Mouse (Mus musculus) adrenal gland, postnatal 14 days (tissue): ENCODE measurements around the gene Gphb5. TPM values are rescaled to one million over a fixed set of nuclear protein-coding genes. Genes with fewer than 3 reads are reported as not detected.

ENCODE experiments used
- DNase-seq: peaks from one replicate; pipeline ENCODE4 v3.0.0; 2021; ENCODE audit warnings: mixed read lengths
- total RNA-seq: library from RNA; stranded (reverse); gene quantifications from 2 replicates; pipeline ENCODE4 v1.2.3, GENCODE M21; 2021

Gene Gphb5
- total RNA-seq, 1 experiment from 2014 or later, result not detected

- DNase-seq, result no peak
Observed at GRCm38 (mm10) chr12:75391526-75391925, 25.1 kb downstream of the Gphb5 start.

DNA sequence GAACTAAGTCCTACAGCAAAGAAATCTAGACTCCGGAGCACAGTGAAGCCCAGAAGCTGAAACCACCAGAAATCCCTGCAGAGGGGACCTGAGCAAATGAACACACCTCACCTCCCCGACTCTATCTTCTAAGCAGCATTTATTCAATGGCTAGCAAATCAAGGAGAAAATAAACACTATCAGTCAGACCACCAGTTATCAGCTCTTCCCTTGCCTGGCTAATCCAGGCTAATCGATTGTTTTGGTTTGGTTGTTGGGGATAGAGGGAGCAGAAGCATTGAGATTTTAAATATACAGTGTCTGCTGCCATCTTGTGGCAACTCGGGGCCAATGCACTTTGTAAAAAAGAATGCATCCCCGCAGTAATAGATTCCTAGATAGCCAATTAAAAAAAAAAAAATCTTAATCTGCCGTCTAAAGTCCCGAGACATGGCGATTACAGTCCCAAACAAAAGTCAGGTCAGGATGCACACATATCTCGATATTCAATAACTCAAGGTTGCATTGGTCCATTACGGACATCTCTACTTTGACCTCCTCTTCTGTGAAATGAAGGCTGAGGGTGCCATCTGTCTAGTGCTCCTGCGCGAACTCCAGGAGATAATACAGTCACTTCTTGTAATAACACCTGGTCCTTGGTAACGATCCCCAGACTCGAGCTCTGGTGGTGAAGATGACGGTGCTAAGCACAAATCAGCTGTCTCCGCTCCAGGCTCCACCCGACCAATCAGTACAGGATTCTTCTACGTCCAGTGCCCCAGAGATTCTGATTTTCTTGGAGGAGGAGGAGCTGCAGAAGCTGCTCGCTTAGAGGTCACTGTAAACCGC, 27.1 kb downstream of the Gphb5 start:
- peak; percentile 48 for DNase-seq

DNA sequence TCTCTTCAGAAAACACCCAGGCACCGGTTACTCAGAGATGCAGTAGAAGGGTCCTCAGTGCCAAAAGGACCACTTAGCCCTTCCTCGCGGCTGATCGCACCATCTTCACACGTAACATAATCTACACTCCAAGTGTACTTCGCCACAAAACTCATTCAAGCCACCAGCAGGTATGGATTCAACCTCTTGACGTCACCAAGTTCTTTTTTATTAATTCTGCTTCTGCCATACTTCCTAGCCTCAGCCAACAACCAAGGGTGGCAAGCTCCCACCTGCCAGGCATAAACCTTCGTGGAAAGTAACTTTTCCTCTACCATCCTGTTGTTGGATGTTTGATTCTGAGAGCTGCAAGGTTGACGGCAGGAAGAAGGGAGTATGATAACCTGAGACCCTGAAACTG, 28.1 kb downstream of the Gphb5 start:
- no peak for DNase-seq

GRCm38 (mm10) chr12:75387846-75388245, 28.7 kb downstream of the Gphb5 start:
- no peak for DNase-seq

DNA sequence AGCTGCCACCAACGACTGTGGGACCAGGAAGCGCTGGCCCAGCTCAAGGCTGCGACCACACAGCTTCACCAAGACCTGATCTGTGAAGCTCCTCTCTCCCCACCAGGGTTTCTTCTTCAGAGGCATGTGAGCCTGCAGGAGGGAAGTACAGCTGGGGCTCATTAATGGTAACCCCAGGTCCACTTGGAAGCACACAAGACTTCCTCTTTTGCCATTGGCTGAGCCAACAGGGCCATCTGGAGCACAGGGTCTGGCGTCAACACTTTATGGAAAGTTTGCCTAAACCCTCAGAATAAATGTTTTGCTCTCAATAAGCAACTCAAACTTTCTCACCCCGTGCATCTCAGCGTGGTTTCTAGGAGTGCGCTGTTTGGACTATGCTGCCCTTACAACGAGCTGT, 29.4 kb downstream of the Gphb5 start:
- no peak for DNase-seq

DNA sequence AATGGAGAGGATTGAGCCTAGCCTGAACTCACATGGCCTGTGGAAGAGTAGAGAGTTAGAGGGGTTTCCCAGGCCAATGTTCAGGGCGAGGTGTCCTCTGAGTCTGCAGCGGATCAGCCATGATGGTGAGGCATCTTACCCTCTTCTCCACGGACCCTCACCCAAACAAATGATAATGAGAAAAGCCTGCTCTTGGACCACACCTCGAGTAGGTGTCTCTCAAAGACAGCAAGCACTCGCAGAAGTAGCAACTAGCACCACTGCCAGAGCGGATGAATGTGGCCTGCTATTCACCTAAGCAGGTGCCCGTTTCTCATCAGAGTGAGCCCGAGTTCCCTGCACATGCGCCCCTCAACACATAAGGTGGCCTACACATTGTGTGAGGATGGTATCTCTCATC, 29.9 kb downstream of the Gphb5 start:
- DNase-seq, result no peak

DNA sequence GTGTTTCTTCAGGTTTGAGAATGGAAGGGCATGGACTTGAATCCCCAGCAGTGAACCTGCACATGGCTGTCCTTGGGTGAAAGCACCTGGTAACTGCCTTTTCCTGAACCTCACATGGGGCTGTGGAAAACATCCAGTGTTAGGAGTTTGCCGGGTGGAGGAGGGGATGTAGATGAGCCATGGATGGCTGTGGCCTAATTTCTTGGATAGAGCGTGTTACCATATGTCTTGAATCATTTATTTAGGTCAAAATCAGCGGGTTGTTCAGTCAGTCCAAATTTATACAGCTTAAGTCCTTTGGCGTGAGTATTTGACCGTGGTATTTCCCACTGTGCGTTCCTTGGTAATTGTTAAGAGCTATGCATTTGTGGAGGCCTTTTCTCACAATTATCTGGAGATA, 40.5 kb downstream of the Gphb5 start:
- DNase-seq, result no peak

GRCm38 (mm10) chr12:75375060-75375459, 41.5 kb downstream of the Gphb5 start:
- DNase-seq, result no peak

DNA sequence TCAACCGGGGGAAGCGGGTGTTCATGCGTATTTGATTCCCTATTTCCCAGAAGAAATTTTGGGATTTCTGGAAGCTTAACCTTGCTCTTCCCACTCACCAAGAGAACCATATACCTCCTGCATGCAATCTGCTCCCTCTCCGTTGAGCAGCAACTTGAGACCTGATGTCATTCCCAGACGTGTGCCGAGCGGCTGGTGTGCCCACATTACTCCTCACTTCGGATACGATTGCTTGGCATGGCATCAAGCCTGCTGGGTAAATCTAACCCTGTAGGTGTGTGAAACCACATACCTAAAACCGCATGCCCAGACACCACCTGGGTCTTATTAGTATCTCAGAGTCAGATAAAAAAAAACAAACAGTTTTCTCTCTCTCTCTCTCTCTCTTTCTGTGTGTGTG, 42.1 kb downstream of the Gphb5 start:
- no peak for DNase-seq

- peak; percentile 12 for DNase-seq
Observed at GRCm38 (mm10) chr12:75369418-75369851, 47.1 kb downstream of the Gphb5 start.

- peak; percentile 43 for DNase-seq
Observed at GRCm38 (mm10) chr12:75368527-75368926, 48.1 kb downstream of the Gphb5 start.

- no peak for DNase-seq
Observed at GRCm38 (mm10) chr12:75367371-75367770, 49.2 kb downstream of the Gphb5 start.

- DNase-seq, result no peak
Observed at GRCm38 (mm10) chr12:75365621-75366124, 50.9 kb downstream of the Gphb5 start.

DNA sequence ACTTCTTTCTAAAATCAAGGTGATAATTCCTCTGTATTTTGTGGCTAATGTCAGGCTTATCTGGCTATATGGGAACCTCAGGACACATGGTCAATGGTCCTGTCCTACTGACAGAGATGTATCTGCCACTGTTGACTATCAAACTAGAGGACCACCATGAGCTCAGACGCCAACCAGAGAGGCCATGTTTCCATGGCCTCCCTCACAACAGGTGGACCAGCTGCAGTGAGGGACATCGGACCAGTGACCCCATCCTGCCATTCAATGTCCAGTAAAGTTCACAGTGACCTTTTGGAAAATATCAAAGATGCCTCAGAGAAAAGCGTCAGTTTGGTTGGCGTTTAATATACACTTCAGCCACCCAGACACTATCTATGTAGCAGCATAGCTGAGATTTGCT, 52.2 kb downstream of the Gphb5 start:
- DNase-seq, result no peak

DNA sequence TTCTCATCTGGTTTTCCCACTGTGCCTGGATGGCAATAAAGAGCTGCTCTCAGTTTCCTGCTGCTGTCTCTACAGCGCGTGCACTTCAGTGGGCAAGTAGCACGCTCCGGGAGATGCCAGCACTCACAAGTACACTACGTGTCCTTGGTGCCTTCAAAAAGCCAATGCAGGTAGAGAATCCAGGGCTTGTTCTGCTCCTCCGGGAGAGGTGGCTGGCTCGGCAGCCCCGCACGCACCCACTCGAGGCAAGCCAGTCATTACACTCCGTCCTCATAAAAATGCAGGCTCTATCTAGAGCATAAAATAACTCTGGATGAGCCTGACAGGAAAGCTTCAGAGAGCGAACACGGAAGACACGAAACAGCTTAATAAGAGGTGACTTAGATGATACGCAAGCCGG, 54.1 kb downstream of the Gphb5 start:
- DNase-seq, result no peak

Other genes starting within 250 kb of the Gphb5 start
- 0.15 TPM in 1 of 2 replicates, not detected in the other for gene Kcnh5, start 239.4 kb downstream of the Gphb5 start, total RNA-seq
- 23.1 and 26.7 TPM in 2 replicates for gene Rhoj, start 108.5 kb downstream of the Gphb5 start, total RNA-seq
- 44.4 and 47.5 TPM in 2 replicates for gene Ppp2r5e, start 179.5 kb upstream of the Gphb5 start, total RNA-seq